Mouse (Mus musculus) spleen, adult 2 months (tissue): Measurements from ENCODE around the gene Trpm1.

Source experiments
- CTCF ChIP-seq: fragments of 200-500 bp; IDR thresholded peaks from 2 replicates; pipeline ENCODE4 v1.5.1; 2011; ENCODE audit warnings: mild to moderate bottlenecking, inconsistent platforms; ENCODE audit not compliant: insufficient read depth, insufficient read length, insufficient replicate concordance; ENCODE audit errors: extremely low read depth
- POLR2A ChIP-seq: fragments of 200-500 bp; IDR thresholded peaks from 2 replicates; pipeline ENCODE4 v1.6.1; 2011; ENCODE audit warnings: low read depth, low read length, inconsistent platforms

- TF ChIP-seq POLR2A (no peak), CTCF (no peak)
Observed at GRCm38 (mm10) chr7:64215613-64216012, 62.0 kb downstream of the Trpm1 start.
